Mouse (Mus musculus): ENCODE measurements around the gene Aldh5a1.

DNA sequence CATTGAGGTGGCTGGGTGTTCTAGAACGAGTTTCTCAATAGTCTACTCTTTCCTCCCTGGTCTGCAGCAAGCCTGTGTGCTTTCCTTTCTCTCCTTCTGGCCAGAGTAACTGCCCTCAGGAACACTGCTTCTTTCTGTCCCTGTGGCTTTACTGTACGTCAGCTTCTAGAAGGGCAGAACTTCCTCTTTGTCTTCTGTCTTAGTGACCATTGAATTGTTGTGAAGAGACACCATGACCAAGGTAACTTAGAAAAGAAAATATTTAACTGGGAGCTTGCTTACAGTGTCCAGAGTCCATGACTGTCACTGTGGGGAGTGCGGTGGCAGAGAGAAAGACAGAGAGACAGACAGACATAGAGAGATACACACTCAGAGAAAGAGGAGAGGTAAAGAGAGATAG, 22.6 kb upstream of the Aldh5a1 start:
- no peak for TF ChIP-seq CTCF (IDR thresholded peaks at IDR 0.05)
- TF ChIP-seq POLR2A (IDR thresholded peaks at IDR 0.05; ENCODE audit: insufficient read depth, low read depth, low read length): no peak
